Mouse (Mus musculus): ENCODE results near the gene Prss53. TPM values are rescaled to one million over a fixed set of nuclear protein-coding genes. Genes with fewer than 3 reads are reported as not detected.
A peak's percentile ranks its signal among the peaks of the same experiment; 100 is the strongest.

Gene Prss53
- total and polyA plus RNA-seq, 3 experiments, result 0.15 to 0.77 TPM; not detected in 1

GRCm38 (mm10) chr7:127858258-127858657, 32.5 kb downstream of the Prss53 start:
- peak; percentile 95 for DNase-seq (ENCODE audit: low read depth, low spot score)

DNA sequence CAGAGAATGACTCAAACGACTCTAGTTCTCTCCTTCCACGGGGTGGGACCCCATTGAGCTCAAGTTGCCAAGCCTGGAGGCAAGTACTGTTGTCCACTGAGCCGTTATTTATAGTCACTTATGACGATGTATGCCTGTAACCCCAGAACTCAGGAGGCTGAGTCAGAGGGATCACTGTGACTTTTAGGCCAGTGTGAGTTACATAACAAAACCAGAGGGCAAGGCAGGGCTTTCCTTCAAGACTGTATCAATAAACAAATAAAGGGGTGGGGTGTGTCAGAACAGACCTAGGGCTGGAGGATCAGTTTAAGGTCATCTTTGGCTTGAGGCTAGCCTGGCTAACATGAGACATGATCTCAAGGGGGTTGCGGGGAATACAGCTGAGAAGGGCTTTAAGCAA, 39.9 kb downstream of the Prss53 start:
- H3K9ac ChIP-seq (ENCODE audit: control insufficient read depth, low read depth, low read length, poor library complexity, severe bottlenecking), result no peak overlapping the region
- H3K79me2 ChIP-seq (ENCODE audit: control insufficient read depth, insufficient read depth, low read length, poor library complexity), result no peaks in the 10 kb centered on the region
- no peak overlapping the region for H3K4me3 ChIP-seq (ENCODE audit: control insufficient read depth in 1 of 2, insufficient read depth in 1 of 2, low read depth in 2 of 2, low read length in 2 of 2)
- no peaks in the 10 kb centered on the region for H3K9me3 ChIP-seq (replicated peaks; ENCODE audit: insufficient read depth, low read length)
- 0 out of 4 replicates have a peak, but pooled peaks cover 0 to 2% of the 10 kb centered on the region in 2 experiments for H3K36me3 ChIP-seq (ENCODE audit: control insufficient read depth in 1 of 2, insufficient read depth in 2 of 2, low read length in 2 of 2)
- H3K27me3 ChIP-seq (ENCODE audit: control insufficient read depth in 1 of 2, insufficient read depth in 2 of 2, low read length in 2 of 2), result no peaks in the 10 kb centered on the region
- H3K4me1 ChIP-seq (ENCODE audit: control insufficient read depth in 1 of 2, insufficient read depth in 2 of 2, low read length in 2 of 2), result peaks cover 0 to 4% of the 10 kb centered on the region in 2 experiments; a peak in 1 of 4 replicates
- TF ChIP-seq MEF2A (IDR thresholded peaks at IDR 0.05; ENCODE audit: extremely low read depth, insufficient replicate concordance, low read depth, low read length, poor library complexity, severe bottlenecking) (no peak), GABPA (IDR thresholded peaks at IDR 0.05; ENCODE audit: low read depth, low read length) (no peak), ZC3H11A (IDR thresholded peaks at IDR 0.05; ENCODE audit: low read depth, low read length) (no peak), JUND (IDR thresholded peaks at IDR 0.05; ENCODE audit: low read depth, low read length) (no peak), ZMIZ1 (IDR thresholded peaks at IDR 0.05; ENCODE audit: low read depth, low read length) (no peak)
- DNase-seq (ENCODE audit: low read depth, low spot score), result no peak
- H3K27ac ChIP-seq (ENCODE audit: control insufficient read depth, low read depth, low read length), result no peak overlapping the region

More at GRCm38 (mm10) chr7:127858258-127858657, 32.5 kb downstream of the Prss53 start:
- TF ChIP-seq USF2 (IDR thresholded peaks at IDR 0.05; ENCODE audit: borderline replicate concordance in 1 of 2, insufficient read depth in 1 of 2, low read depth in 1 of 2, low read length in 2 of 2), result no peak
- TF ChIP-seq RAD21 (IDR thresholded peaks at IDR 0.05; ENCODE audit: low read depth, low read length), result no peak
- TF ChIP-seq MXI1 (IDR thresholded peaks at IDR 0.05; ENCODE audit: low read depth, low read length), result no peak
- TF ChIP-seq MAX (IDR thresholded peaks at IDR 0.05; ENCODE audit: low read length), result no peak
- peak; percentile 69; the same call in 1 of the 2 replicates for TF ChIP-seq TBP (IDR thresholded peaks at IDR 0.05; ENCODE audit: low read depth, low read length)
- no peak for TF ChIP-seq USF1 (IDR thresholded peaks at IDR 0.05; ENCODE audit: low read depth, low read length)
- TF ChIP-seq JUND (IDR thresholded peaks at IDR 0.05; ENCODE audit: low read depth, low read length), result no peak
- TF ChIP-seq SMC3 (IDR thresholded peaks at IDR 0.05; ENCODE audit: low read depth, low read length), result no peak
- TF ChIP-seq CHD2 (IDR thresholded peaks at IDR 0.05; ENCODE audit: low read length), result peak; percentile 46; the same call in 1 of the 2 replicates
- TF ChIP-seq KAT2A (conservative IDR thresholded peaks at IDR 0.05; ENCODE audit: low read depth, low read length), result no peak
- TF ChIP-seq ZNF384 (IDR thresholded peaks at IDR 0.05; ENCODE audit: low read depth, low read length), result no peak
- no peak for TF ChIP-seq ZKSCAN1 (IDR thresholded peaks at IDR 0.05; ENCODE audit: low read depth, low read length)
- TF ChIP-seq EP300 (IDR thresholded peaks at IDR 0.05; ENCODE audit: low read depth in 1 of 2, low read length in 2 of 2), result peak; percentile 78 to 85
- TF ChIP-seq MYC (IDR thresholded peaks at IDR 0.05; ENCODE audit: low read depth, low read length), result 0 out of 2 replicates have a peak, but pooled peaks have one; percentile 42
- peak; percentile 97 for TF ChIP-seq NRF1 (IDR thresholded peaks at IDR 0.05; ENCODE audit: insufficient read depth, low read depth, low read length, poor library complexity, severe bottlenecking)
- no peak for TF ChIP-seq POLR2AphosphoS5 (IDR thresholded peaks at IDR 0.05; ENCODE audit: borderline replicate concordance, low read depth, low read length)
- TF ChIP-seq RCOR1 (IDR thresholded peaks at IDR 0.05; ENCODE audit: low read depth, low read length), result peak; percentile 71
- TF ChIP-seq ZMIZ1 (IDR thresholded peaks at IDR 0.05; ENCODE audit: low read depth, low read length), result no peak
- TF ChIP-seq ETS1 (IDR thresholded peaks at IDR 0.05; ENCODE audit: low read depth, low read length), result peak; percentile 89
- peak; percentile 68 for TF ChIP-seq SIN3A (IDR thresholded peaks at IDR 0.05; ENCODE audit: low read length)
- no peak for TF ChIP-seq E2F4 (IDR thresholded peaks at IDR 0.05; ENCODE audit: borderline replicate concordance, low read depth, low read length)
- no peak for TF ChIP-seq MYB (IDR thresholded peaks at IDR 0.05; ENCODE audit: low read depth, low read length)
- TF ChIP-seq GATA1 (IDR thresholded peaks at IDR 0.05; ENCODE audit: low read depth, low read length), result peak; percentile 94
- TF ChIP-seq UBTF (IDR thresholded peaks at IDR 0.05; ENCODE audit: borderline replicate concordance, insufficient read depth, low read depth, low read length), result no peak
- TF ChIP-seq ELF1 (IDR thresholded peaks at IDR 0.05; ENCODE audit: low read depth, low read length), result peak; percentile 88
- no peak for TF ChIP-seq CHD1 (IDR thresholded peaks at IDR 0.05; ENCODE audit: low read depth, low read length)
- peak; percentile 39 for TF ChIP-seq TAL1 (IDR thresholded peaks at IDR 0.05; ENCODE audit: low read length)
- no peak for TF ChIP-seq POLR2AphosphoS2 (IDR thresholded peaks at IDR 0.05; ENCODE audit: low read length)
- TF ChIP-seq MAZ (IDR thresholded peaks at IDR 0.05; ENCODE audit: low read depth, low read length), result no peak; the same call in 1 of the 2 replicates
- peak in 1 of 2 experiments; percentile 48; a peak in 2 of 4 replicates for TF ChIP-seq POLR2A (IDR thresholded peaks at IDR 0.05; ENCODE audit: control insufficient read depth in 1 of 2, insufficient read depth in 1 of 2, low read depth in 1 of 2, low read length in 2 of 2, poor library complexity in 1 of 2)
- TF ChIP-seq TCF12 (IDR thresholded peaks at IDR 0.05; ENCODE audit: low read depth, low read length), result peak; percentile 58; the same call in 1 of the 2 replicates
- peak; percentile 65 for TF ChIP-seq HCFC1 (IDR thresholded peaks at IDR 0.05; ENCODE audit: low read depth, low read length)
- Histone ChIP-seq H3K36me3 (ENCODE audit: control insufficient read depth in 1 of 2, insufficient read depth in 2 of 2, low read length in 2 of 2) (peaks cover 0 to 15% of the 10 kb centered on the region in 2 experiments; a peak in 2 of 4 replicates), H3K4me1 (ENCODE audit: control insufficient read depth in 1 of 2, insufficient read depth in 2 of 2, low read length in 2 of 2) (peaks cover 11 to 17% of the 10 kb centered on the region in 2 experiments), H3K4me3 (ENCODE audit: control insufficient read depth in 1 of 2, insufficient read depth in 1 of 2, low read depth in 2 of 2, low read length in 2 of 2) (peak overlapping the region in 1 of 2 experiments; percentile 5; a peak in 1 of 4 replicates), H3K9ac (ENCODE audit: control insufficient read depth, low read depth, low read length, poor library complexity, severe bottlenecking) (peak overlapping the region; percentile 18; the same call in 1 of the 2 replicates), H3K79me2 (ENCODE audit: control insufficient read depth, insufficient read depth, low read length, poor library complexity) (no peaks in the 10 kb centered on the region), H3K27ac (ENCODE audit: control insufficient read depth, low read depth, low read length) (peak overlapping the region; percentile 84), H3K27me3 (ENCODE audit: control insufficient read depth in 1 of 2, insufficient read depth in 2 of 2, low read length in 2 of 2) (no peaks in the 10 kb centered on the region), H3K9me3 (replicated peaks; ENCODE audit: insufficient read depth, low read length) (no peaks in the 10 kb centered on the region)

All from MEL (cell line).